ENCODE assay signal across 10 mouse cellular contexts in the genomic region with DNA sequence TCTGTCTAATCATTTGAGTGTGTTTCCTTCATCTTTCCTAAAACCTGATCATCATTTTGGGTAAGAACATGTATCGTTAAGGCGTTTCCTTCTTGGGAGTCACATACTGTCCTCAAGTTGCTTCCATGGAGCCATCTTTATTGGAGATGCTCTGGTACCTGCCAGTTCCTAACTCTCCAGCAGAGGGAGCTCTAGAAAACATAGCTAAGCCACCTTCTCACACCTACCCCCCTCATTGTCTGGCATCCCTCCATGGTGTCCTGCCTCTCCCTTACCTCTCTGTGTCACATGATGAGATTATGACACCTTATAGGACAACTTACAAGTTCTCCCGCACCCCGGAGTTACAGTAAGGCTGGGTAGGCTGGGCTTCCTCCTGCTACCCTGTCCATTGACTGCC. TPM values are rescaled to one million over a fixed set of nuclear protein-coding genes. Genes with fewer than 3 reads are reported as not detected.
DNase-seq lines count a peak whose midpoint lies in the region; ATAC-seq and TF ChIP-seq lines count a peak whose summit lies in the region.
"Had no signal": no experiment of that assay in that cellular context is flagged by ENCODE, and none has a peak within 500 bp of the region (broad histone marks: within the 10 kb centered on the region; RNA-seq: fewer than 3 reads in every experiment).

No protein-coding gene starts in this region.

- H3K4me2 ChIP-seq in liver, postnatal 0 days (ENCODE audit: low read depth, low read length): no peak overlapping the region

- no peak overlapping the region for H3K27ac ChIP-seq in liver, postnatal 0 days (ENCODE audit: low read depth)

- no peaks in the 10 kb centered on the region for H3K27me3 ChIP-seq in liver, postnatal 0 days (ENCODE audit: insufficient read depth, low read length)

- 75% methylated on average over 4 of the region's 4 CpGs for whole genome bisulfite sequencing in liver, postnatal 0 days (ENCODE audit: insufficient replicate concordance)

- H3K9ac ChIP-seq in liver, postnatal 0 days (replicated peaks): no peak overlapping the region

- no peaks in the 10 kb centered on the region for H3K4me1 ChIP-seq in liver, postnatal 0 days (ENCODE audit: insufficient read depth)

- H3K4me3 ChIP-seq in liver, postnatal 0 days (ENCODE audit: low read depth, low read length): no peak overlapping the region

- DNase-seq in embryo, embryonic 10 days (ENCODE audit: low spot score): peak; percentile 34
- DNase-seq in embryo, embryonic 9.5 days (ENCODE audit: extremely low spot score): no peak
- DNase-seq in liver, postnatal 0 days: no peak
- DNase-seq in liver (no peak), MN1 (ENCODE audit: low spot score) (no peak)
- peak; percentile 45 for DNase-seq in retina, embryonic 14.5 days (ENCODE audit: low spot score)
- no peak for DNase-seq in heart, adult 9 months (ENCODE audit: low spot score in 2 of 2)
- DNase-seq: gastrocnemius, postnatal 14 days had no signal

- peak; percentile 53 for TF ChIP-seq CTCF in liver, postnatal 0 days (IDR thresholded peaks at IDR 0.05; ENCODE audit: low read depth)

- TF ChIP-seq EP300 in liver, postnatal 0 days (IDR thresholded peaks at IDR 0.05; ENCODE audit: low read depth): no peak

- ATAC-seq in liver, postnatal 0 days: no peak
- 0 out of 2 replicates have a peak, but pooled peaks have one; percentile 39 for ATAC-seq in common myeloid progenitor, adult 5-6 weeks (replicated peaks; ENCODE audit: low read depth, poor library complexity, severe bottlenecking)

- no peaks in the 10 kb centered on the region for H3K9me3 ChIP-seq in liver, postnatal 0 days (ENCODE audit: low read length)

- no peaks in the 10 kb centered on the region for H3K36me3 ChIP-seq in liver, postnatal 0 days (replicated peaks; ENCODE audit: insufficient read depth, low read length)

RNA-seq across cellular contexts. Expression of a gene that starts 45.3 kb away (rescaled TPM):
- 0.18 and 0.27 TPM in 2 replicates for polyA plus RNA-seq in liver, postnatal 0 days (2015; fragmentation: Nextera tagmentation; extraction: Ambion mirVana)
- not detected in 2 replicates for total RNA-seq in common myeloid progenitor, adult 5-6 weeks (2017)
- total RNA-seq: neutrophil, adult 5-6 weeks had no signal

Comparison
In these comparisons a context has a peak if more than half of its experiments do, and no peak if none do; other contexts are left out.
1. DNase-seq: peak in embryo, embryonic 10 days (single experiment) and retina, embryonic 14.5 days (single experiment); none in embryo, embryonic 9.5 days (single experiment), liver, postnatal 0 days (single experiment), liver (single experiment), MN1 (single experiment) and heart, adult 9 months (0 of 2).